Mouse (Mus musculus): ENCODE measurements around the gene Mettl23.

GRCm38 (mm10) chr11:116849587-116849986 is 6.5 kb downstream of the Mettl23 start:
- no peak for TF ChIP-seq POLR2A (IDR thresholded peaks at IDR 0.05; ENCODE audit: insufficient read depth, low read length)
- TF ChIP-seq CTCF (IDR thresholded peaks at IDR 0.05; ENCODE audit: low read depth, low read length): no peak
